Mouse (Mus musculus) heart, embryonic 12.5 days (tissue): ENCODE data around the gene Nr2f6. TPM values are rescaled to one million over a fixed set of nuclear protein-coding genes. Genes with fewer than 3 reads are reported as not detected.

ENCODE experiments used
- ATAC-seq: fragments of 200-750 bp; cut with Nextera tagmentation; 2 replicates; pipeline ENCODE4 v1.8.0; 2017; ENCODE audit warnings: moderate TSS enrichment, moderate library complexity; ENCODE audit not compliant: insufficient number of reproducible peaks, low FRiP score
- H3K27ac ChIP-seq: fragments of 300-500 bp; sonication (generic); 2 replicates; pipeline ENCODE4 v1.5.1; 2016; ENCODE audit warnings: mild to moderate bottlenecking, moderate library complexity; ENCODE audit not compliant: poor library complexity, severe bottlenecking
- H3K27me3 ChIP-seq: fragments of 300-500 bp; sonication (generic); replicated peaks from 2 replicates; pipeline ENCODE4 v1.6.1; 2016; ENCODE audit warnings: mild to moderate bottlenecking, moderate library complexity
- H3K36me3 ChIP-seq: fragments of 300-500 bp; sonication (generic); 2 replicates; pipeline ENCODE4 v1.6.1; 2016; ENCODE audit warnings: mild to moderate bottlenecking, moderate library complexity
- H3K4me1 ChIP-seq: fragments of 300-500 bp; sonication (generic); replicated peaks from 2 replicates; pipeline ENCODE4 v1.6.1; 2016; ENCODE audit warnings: mild to moderate bottlenecking
- H3K4me2 ChIP-seq: fragments of 300-500 bp; sonication (generic); 2 replicates; pipeline ENCODE4 v1.6.1; 2016; ENCODE audit warnings: mild to moderate bottlenecking, moderate library complexity
- H3K4me3 ChIP-seq: fragments of 300-500 bp; sonication (generic); 2 replicates; pipeline ENCODE4 v1.5.1; 2016; ENCODE audit warnings: mild to moderate bottlenecking
- H3K9ac ChIP-seq: fragments of 300-500 bp; sonication (generic); 2 replicates; pipeline ENCODE4 v1.6.1; 2016; ENCODE audit warnings: mild to moderate bottlenecking, moderate library complexity
- H3K9me3 ChIP-seq: fragments of 300-500 bp; sonication (generic); replicated peaks from 2 replicates; pipeline ENCODE4 v1.6.1; 2016; ENCODE audit warnings: mild to moderate bottlenecking, moderate library complexity
- WGBS: fragments of 180-500 bp; shearing (Covaris S2); methylation state at CpG from one replicate; pipeline ENCODE4 v1.1.7; 2016; 5-methylcytosine and 5-hydroxymethylcytosine counted together
- polyA plus RNA-seq: library from polyadenylated mRNA; unstranded; fragments of >200 nt; fragmentation: Nextera tagmentation; extraction: Ambion mirVana; gene quantifications from 2 replicates; pipeline ENCODE4 v1.2.1, GENCODE M21; 2016

Nr2f6 gene
- polyA plus RNA-seq, 1 experiment from 2014 or later = 64.3 TPM

DNA sequence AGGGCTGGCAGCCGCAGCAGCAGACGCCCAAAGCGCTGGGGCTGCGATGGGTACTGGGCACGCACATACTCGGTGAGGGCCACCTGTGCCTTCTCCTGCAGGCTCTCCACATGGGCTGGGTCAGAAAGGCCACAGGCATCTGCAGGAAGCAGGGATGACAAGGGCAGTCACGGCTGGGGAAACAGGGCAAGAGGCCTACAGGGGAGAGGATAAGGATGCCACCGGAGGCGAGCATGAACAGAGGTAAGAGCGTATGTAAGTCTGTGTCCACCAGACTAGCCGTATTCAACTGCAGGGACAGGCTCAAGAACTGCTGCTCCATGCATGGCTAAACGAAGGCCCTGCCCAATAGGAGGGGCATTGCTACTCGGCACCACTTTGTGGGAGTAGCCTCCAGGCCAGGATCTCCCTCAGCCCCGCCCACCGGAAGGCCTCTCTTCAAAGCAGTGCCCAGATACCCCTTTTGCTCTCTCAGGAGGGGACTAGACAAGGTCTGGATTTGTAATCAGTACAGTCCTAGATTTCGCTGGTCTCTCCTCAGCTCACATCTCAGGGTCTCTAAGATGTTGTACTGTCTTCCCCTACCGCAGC, 7.0 kb downstream of the Nr2f6 start:
- no peak overlapping the region for H3K27ac ChIP-seq
- no peak overlapping the region for H3K4me2 ChIP-seq
- no peak overlapping the region for H3K9ac ChIP-seq
- no peaks in the 10 kb centered on the region for H3K9me3 ChIP-seq
- ATAC-seq = no peak
- H3K4me3 ChIP-seq = no peak overlapping the region
- WGBS = 76% methylated on average over 17 of the region's 17 CpGs
- peaks cover 53% of the 10 kb centered on the region for H3K4me1 ChIP-seq
- H3K27me3 ChIP-seq = no peaks in the 10 kb centered on the region
- peaks cover 59% of the 10 kb centered on the region for H3K36me3 ChIP-seq

DNA sequence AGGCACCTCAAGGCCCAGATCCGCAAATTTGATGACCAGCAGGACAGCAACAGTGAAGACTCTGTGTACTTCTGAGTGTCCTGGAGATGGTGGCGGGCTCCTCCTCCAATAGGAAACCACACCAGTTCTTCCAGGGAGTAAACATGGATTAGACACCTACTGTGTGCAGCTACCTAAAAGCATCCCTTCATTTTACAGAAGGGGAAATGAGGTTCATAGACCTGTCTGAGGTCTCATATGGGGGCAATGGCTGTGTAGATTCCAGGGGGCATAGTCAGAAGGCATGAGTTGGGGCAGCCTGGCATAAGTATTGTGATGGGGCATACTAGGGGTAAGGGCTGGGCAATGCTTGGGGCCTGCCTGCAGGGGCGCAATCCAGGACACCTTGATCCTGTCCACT, 8.8 kb downstream of the Nr2f6 start:
- no peak overlapping the region for H3K27ac ChIP-seq
- no peak for ATAC-seq
- H3K27me3 ChIP-seq = no peaks in the 10 kb centered on the region
- H3K36me3 ChIP-seq = peaks cover 59% of the 10 kb centered on the region
- 87% methylated on average over 3 of the region's 3 CpGs for WGBS
- H3K4me1 ChIP-seq = peaks cover 48% of the 10 kb centered on the region
- H3K4me2 ChIP-seq = no peak overlapping the region
- H3K9me3 ChIP-seq = no peaks in the 10 kb centered on the region
- H3K4me3 ChIP-seq = no peak overlapping the region
- no peak overlapping the region for H3K9ac ChIP-seq

DNA sequence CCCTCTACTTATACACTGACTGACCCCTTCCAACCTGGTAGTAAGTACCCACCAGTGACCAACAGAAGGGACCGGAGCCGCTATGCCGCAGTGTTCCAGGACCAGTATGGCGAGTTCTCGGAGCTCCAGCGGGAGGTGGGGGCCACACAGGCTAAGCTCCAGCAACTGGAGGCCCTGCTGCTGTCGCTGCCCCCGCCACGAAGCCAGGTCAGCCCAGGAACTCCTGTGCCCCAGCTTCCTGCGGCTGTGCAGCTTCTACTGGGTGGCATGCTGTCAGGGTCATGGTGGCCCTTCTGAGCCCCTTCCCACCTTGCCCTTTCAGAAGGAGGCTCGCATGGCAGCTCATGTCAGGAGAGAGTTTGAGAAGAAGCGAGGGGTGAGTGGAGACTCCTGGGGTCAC, 9.3 kb downstream of the Nr2f6 start:
- Histone ChIP-seq H3K9me3 (no peaks in the 10 kb centered on the region), H3K27ac (no peak overlapping the region), H3K4me1 (peaks cover 53% of the 10 kb centered on the region), H3K36me3 (peaks cover 53% of the 10 kb centered on the region), H3K4me3 (no peak overlapping the region), H3K4me2 (no peak overlapping the region), H3K9ac (no peak overlapping the region), H3K27me3 (no peaks in the 10 kb centered on the region)
- ATAC-seq = no peak
- WGBS = 88% methylated on average over 12 of the region's 12 CpGs

DNA sequence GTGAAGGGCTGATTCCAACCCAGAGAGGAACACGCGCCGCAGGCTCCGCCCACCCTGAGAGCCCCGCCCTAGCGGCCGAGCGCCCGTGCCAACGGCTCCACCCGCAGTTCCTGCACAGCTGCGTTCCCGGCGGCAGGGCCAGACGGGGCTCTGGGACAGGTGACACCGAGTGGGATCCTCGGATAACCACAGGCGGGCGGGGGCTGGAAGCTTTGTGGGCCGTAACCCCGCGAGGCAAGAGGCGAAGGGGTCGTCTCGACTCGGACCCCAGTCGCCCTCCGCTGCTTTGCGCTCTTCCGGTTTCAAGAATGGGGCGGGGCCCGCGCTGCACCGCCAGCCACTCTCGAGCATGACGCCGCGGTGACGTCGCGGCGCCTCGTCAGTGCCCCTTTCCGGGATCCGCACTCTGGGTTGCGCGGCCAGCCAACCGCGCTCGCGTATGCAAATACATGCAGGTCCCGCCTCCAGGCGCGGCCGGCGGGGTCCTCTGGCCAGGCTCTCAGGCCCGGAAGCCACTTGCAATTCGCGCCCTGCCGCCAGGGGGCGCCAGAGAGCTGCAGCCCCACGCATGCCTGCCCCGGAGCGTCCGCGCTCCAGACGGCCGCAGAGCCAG, 10.4 kb downstream of the Nr2f6 start, which contains the start of gene Ocel1:
Gene Ocel1, plus strand, starts transcription at position 63 of the 613 bp plus-strand sequence.
- Histone ChIP-seq H3K9me3 (no peaks in the 10 kb centered on the region), H3K27me3 (no peaks in the 10 kb centered on the region), H3K9ac (peak within 1 kb of the TSS; percentile 59), H3K4me2 (peak within 1 kb of the TSS; percentile 62), H3K4me1 (peaks cover 46% of the 10 kb centered on the region), H3K36me3 (peaks cover 48% of the 10 kb centered on the region), H3K27ac (peak within 1 kb of the TSS; percentile 59), H3K4me3 (peak within 1 kb of the TSS; percentile 64)
- peak; percentile 91 for ATAC-seq
- WGBS = under 1% methylated on average over 68 of the region's 68 CpGs

DNA sequence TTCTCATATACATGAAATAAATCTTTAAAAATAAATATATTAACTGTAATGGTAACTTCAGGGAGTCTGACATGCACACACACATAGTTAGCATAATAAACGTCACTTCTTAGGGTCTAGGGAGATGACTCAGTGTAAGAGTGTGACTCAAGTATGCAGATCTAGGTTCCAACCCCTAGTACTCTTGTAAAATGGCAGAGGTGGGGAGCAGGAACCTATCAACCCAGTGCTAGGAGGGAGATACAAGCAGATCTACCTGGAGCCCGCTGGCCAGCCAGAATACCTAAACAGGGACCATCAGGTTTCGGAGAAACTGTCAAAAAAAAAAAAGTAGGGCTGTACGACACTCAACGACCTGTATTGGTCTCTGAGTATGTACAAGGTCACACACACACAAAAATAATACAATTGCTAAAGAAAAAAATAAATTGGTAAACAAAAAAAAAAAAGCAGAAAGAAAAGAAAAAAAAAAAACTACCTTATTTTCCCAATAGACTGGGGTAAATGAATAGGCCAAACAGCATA, 11.0 kb downstream of the Nr2f6 start:
- H3K4me3 ChIP-seq = peak overlapping the region; percentile 64
- no peak for ATAC-seq
- 21% methylated on average over 5 of the region's 5 CpGs for WGBS
- no peaks in the 10 kb centered on the region for H3K9me3 ChIP-seq
- no peaks in the 10 kb centered on the region for H3K27me3 ChIP-seq
- H3K9ac ChIP-seq = peak overlapping the region; percentile 34; the same call in 1 of the 2 replicates
- no peak overlapping the region for H3K27ac ChIP-seq
- H3K36me3 ChIP-seq = peaks cover 45% of the 10 kb centered on the region
- H3K4me2 ChIP-seq = peak overlapping the region; percentile 62
- peaks cover 45% of the 10 kb centered on the region for H3K4me1 ChIP-seq

DNA sequence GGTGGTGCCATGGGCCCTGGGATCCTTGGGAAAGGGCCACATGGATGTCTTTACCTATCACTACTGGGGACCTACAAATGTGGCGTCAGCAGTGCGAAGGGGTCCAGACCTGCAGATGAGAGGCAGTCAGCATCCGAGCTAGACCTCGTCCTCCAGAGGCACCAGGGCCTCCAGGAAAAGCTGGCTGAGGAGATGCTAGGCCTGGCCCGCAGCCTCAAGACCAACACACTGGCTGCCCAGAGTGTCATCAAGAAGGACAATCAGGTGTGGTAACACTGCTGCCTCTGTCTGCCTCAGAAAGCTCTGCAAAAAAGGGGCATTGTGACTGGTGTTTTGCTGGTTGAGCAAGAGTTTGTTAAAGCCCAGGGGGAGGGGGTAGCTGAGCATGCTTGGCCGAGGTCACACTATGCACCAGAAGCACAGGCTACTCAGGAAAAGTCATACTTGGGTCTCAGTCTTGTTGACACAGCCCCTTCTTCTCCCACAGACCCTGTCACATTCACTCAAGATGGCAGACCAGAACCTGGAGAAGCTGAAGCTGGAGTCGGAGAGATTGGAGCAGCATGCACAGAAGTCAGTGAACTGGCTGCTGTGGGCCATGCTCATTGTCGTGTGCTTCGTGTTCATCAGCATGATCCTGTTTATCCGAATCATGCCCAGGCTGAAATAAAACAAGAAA, 12.6 kb downstream of the Nr2f6 start:
- Histone ChIP-seq H3K9ac (no peak overlapping the region), H3K9me3 (no peaks in the 10 kb centered on the region), H3K27ac (peak overlapping the region; percentile 45; the same call in 1 of the 2 replicates), H3K36me3 (peaks cover 29% of the 10 kb centered on the region), H3K27me3 (no peaks in the 10 kb centered on the region), H3K4me3 (no peak overlapping the region), H3K4me1 (peaks cover 30% of the 10 kb centered on the region), H3K4me2 (no peak overlapping the region)
- WGBS = 93% methylated on average over 10 of the region's 10 CpGs
- ATAC-seq = no peak

DNA sequence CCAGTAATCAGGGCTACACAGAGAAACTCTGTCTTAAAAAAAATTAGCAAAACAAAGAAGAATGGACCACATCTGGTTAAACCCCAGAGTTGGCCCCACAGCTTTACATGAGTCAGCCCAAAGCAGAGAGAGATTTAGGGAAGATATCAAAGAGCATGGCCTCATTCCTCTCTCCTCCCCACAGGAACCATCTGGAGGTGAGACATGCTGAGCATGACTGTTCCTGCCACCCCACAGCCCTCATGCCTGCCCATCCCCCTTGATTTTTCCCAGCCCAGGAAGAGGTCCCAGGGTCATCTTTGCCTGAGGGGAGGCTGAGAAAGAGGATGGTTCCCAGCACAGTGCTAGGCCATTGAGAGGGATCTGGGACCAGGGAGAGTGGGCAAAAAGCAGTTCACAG, 13.4 kb downstream of the Nr2f6 start:
- H3K36me3 ChIP-seq = peaks cover 22% of the 10 kb centered on the region
- peak overlapping the region; percentile 72; the same call in 1 of the 2 replicates for H3K4me3 ChIP-seq
- peak overlapping the region; percentile 81 for H3K4me2 ChIP-seq
- no peaks in the 10 kb centered on the region for H3K27me3 ChIP-seq
- no peak overlapping the region for H3K27ac ChIP-seq
- H3K9me3 ChIP-seq = no peaks in the 10 kb centered on the region
- H3K4me1 ChIP-seq = peaks cover 30% of the 10 kb centered on the region
- no peak for ATAC-seq
- 0 out of 2 replicates have a peak overlapping the region, but pooled peaks have one; percentile 78 for H3K9ac ChIP-seq

DNA sequence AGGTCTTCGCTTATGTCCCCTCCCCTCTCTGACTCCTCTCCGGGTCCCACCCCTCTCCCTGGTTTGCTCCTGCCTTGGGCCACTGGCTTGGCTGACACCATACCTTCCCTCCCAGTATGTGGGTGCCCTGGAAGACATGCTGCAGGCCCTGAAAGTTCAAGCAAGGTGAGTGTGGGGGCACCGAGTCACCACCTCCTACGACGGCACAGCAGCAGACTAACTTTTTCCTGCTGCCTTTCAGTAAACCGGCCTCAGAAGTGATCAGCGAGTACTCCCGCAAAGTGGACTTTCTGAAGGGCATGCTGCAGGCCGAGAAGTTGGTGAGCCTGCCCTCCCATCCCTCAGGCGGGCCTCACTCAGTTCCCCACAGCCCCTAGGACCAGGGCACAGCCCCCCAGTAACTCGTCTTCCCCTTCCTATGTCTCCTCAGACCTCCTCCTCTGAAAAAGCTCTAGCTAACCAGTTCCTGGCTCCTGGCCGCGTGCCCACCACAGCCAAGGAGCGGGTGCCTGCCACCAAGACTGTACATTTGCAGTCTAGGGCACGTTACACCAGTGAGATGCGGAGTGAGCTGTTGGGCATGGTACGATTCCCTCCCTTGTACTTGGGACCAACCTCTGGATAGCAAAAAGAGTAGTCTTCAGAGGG, 14.1 kb downstream of the Nr2f6 start:
- Histone ChIP-seq H3K4me2 (peak overlapping the region; percentile 81), H3K4me1 (peaks cover 30% of the 10 kb centered on the region), H3K27ac (peak overlapping the region; percentile 90), H3K36me3 (peaks cover 15% of the 10 kb centered on the region), H3K9me3 (no peaks in the 10 kb centered on the region), H3K4me3 (peak overlapping the region; percentile 72), H3K9ac (peak overlapping the region; percentile 78), H3K27me3 (no peaks in the 10 kb centered on the region)
- WGBS = 44% methylated on average over 17 of the region's 17 CpGs
- no peak for ATAC-seq

DNA sequence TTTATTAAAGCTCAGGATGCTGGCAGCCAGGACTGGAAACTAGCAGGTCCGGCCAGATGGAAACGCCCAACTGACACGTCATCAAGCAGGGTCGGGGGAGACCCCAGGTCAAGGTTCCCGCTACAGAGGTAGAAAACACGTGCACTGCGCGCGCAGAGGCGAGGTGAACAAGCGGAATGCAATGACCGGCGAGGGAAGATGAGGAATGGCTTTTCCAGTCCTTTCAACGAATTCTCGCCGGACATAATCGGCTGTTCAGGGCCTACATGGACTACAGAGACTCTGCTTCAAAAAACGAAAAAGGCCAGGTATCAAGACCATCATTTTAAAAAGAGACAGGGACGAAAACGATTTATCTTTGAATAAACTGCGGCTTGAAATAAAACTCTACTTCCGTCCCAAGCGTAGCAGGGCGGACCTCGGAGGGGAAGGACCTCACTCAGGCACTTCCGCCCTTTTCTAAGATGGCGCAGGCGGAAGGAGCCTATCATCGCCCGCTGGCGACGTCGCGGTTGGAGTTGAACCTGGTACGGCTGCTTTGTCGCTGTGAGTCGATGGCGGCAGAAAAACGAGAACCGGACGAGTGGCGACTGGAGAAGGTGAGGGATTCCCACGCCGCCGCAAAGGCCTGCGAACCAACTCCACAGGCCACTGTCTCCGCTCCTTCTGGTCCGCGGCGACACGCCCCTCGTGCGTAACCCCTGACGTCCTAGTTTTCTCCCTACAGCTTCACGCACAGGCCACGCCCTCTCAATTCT, 14.8 kb downstream of the Nr2f6 start, which contains the start of gene Use1:
Gene Use1, plus strand, starts transcription at position 78 of the 758 bp plus-strand sequence.
- peak within 1 kb of the TSS; percentile 81 for H3K4me2 ChIP-seq
- H3K27me3 ChIP-seq = no peaks in the 10 kb centered on the region
- H3K36me3 ChIP-seq = peaks cover 13% of the 10 kb centered on the region
- peak within 1 kb of the TSS; percentile 72 for H3K4me3 ChIP-seq
- under 1% methylated on average over 56 of the region's 56 CpGs for WGBS
- H3K9ac ChIP-seq = peak within 1 kb of the TSS; percentile 78
- no peaks in the 10 kb centered on the region for H3K9me3 ChIP-seq
- ATAC-seq = peak; percentile 86
- H3K4me1 ChIP-seq = peaks cover 30% of the 10 kb centered on the region
- H3K27ac ChIP-seq = peak within 1 kb of the TSS; percentile 90

DNA sequence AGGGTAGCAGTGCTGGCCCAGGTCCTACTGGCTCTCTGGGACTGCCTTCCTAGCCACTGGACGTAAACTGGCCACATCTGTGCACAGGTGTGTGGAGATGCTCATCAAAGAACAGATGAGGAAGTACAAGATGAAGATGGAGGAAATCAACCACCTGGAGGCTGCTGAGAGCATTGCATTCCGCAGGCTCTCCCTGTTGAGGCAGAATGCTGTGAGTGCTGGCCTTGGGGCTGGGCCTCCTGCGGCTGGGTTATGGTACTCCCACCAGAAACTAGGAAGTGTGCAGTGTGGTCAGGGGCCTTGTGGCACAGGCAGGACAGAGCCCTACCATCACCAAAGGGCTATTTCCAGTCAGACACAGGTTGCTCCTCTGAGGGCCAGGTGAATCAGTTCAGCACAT, 23.7 kb downstream of the Nr2f6 start:
- Histone ChIP-seq H3K27me3 (no peaks in the 10 kb centered on the region), H3K9me3 (no peaks in the 10 kb centered on the region), H3K4me2 (no peak overlapping the region), H3K9ac (no peak overlapping the region), H3K36me3 (peaks cover 83% of the 10 kb centered on the region), H3K4me1 (no peaks in the 10 kb centered on the region), H3K4me3 (no peak overlapping the region), H3K27ac (no peak overlapping the region)
- 85% methylated on average over 3 of the region's 3 CpGs for WGBS
- ATAC-seq = no peak
